Mouse (Mus musculus): ENCODE data around the gene Rab39. TPM values are rescaled to one million over a fixed set of nuclear protein-coding genes. Genes with fewer than 3 reads are reported as not detected.

The Rab39 gene
- total RNA-seq, 1 experiment from 2014 or later: 0.67 TPM

Other genes starting within 250 kb of the Rab39 start
- 13.7 and 17.3 TPM in 2 replicates for gene Atm, start 169.5 kb downstream of the Rab39 start, total RNA-seq (2021)
- gene Npat, start 169.2 kb downstream of the Rab39 start, total RNA-seq (2021): 12.7 and 13.1 TPM in 2 replicates
- 279 and 318 TPM in 2 replicates for gene Acat1, start 95.8 kb downstream of the Rab39 start, total RNA-seq (2021)
- 34.2 and 35.1 TPM in 2 replicates for gene Cul5, start 36.2 kb downstream of the Rab39 start, total RNA-seq (2021)
- 0.49 and 0.67 TPM in 2 replicates for gene Slc35f2, start 65.3 kb upstream of the Rab39 start, total RNA-seq (2021)
- not detected in 2 replicates for gene Sln, start 143.9 kb upstream of the Rab39 start, total RNA-seq (2021)